Mouse (Mus musculus) C2C12 (cell line): ENCODE measurements around the gene Rabgap1. TPM values are rescaled to one million over a fixed set of nuclear protein-coding genes. Genes with fewer than 3 reads are reported as not detected.
"Not testable (repeated sequence)": the region's sequence is repeated elsewhere in the genome, so short reads cannot be mapped to it uniquely, and the experiment has no call there.

Experiments
- H3K27me3 ChIP-seq: one replicate; pipeline ENCODE4 v1.6.1; 2011; ENCODE audit not compliant: control insufficient read depth, insufficient read depth, insufficient read length
- H3K36me3 ChIP-seq: one replicate; pipeline ENCODE4 v1.6.1; 2011; ENCODE audit not compliant: control insufficient read depth, insufficient read depth
- H3K4me3 ChIP-seq: one replicate; pipeline ENCODE4 v1.5.1; 2011; ENCODE audit warnings: mild to moderate bottlenecking, control low read depth; ENCODE audit not compliant: poor library complexity, insufficient read depth, severe bottlenecking
- H3K79me2 ChIP-seq: one replicate; pipeline ENCODE4 v1.6.1; 2011; ENCODE audit not compliant: control insufficient read depth, insufficient read depth
- H3K79me3 ChIP-seq: one replicate; pipeline ENCODE4 v1.6.1; 2011; ENCODE audit warnings: low read depth, control low read depth
- H3ac ChIP-seq: one replicate; pipeline ENCODE3; 2011; ENCODE audit warnings: low read depth; ENCODE audit not compliant: control insufficient read depth, insufficient read length
- CEBPB ChIP-seq: IDR thresholded peaks from one replicate; pipeline ENCODE4 v1.6.1; 2011; ENCODE audit warnings: low read depth, mild to moderate bottlenecking, control low read depth, moderate library complexity
- CTCF ChIP-seq: IDR thresholded peaks from one replicate; pipeline ENCODE4 v1.5.1; 2011; ENCODE audit not compliant: control insufficient read depth, insufficient read depth, insufficient read length
- FOSL1 ChIP-seq: IDR thresholded peaks from one replicate; pipeline ENCODE4 v1.8.0; 2011; ENCODE audit warnings: mild to moderate bottlenecking, low read length; ENCODE audit not compliant: poor library complexity, insufficient read depth, severe bottlenecking
- MAX ChIP-seq: IDR thresholded peaks from one replicate; pipeline ENCODE4 v1.6.1; 2011; ENCODE audit warnings: mild to moderate bottlenecking, control low read depth
- MYOD1 ChIP-seq: IDR thresholded peaks from one replicate; pipeline ENCODE4 v1.6.1; 2011; ENCODE audit warnings: low read depth; ENCODE audit not compliant: control insufficient read depth, insufficient read length
- MYOG ChIP-seq: IDR thresholded peaks from one replicate; pipeline ENCODE4 v1.6.1; 2011; ENCODE audit not compliant: control insufficient read depth, insufficient read length; ENCODE audit errors: extremely low read depth
- USF1 ChIP-seq: IDR thresholded peaks from one replicate; pipeline ENCODE4 v1.6.1; 2011; ENCODE audit warnings: low read depth, mild to moderate bottlenecking, control low read depth, moderate library complexity
- polyA plus RNA-seq: library from polyadenylated mRNA; unstranded; fragments of >200 nt; fragmentation: generic; extraction: Trizol; gene quantifications from one replicate; pipeline ENCODE4 v1.2.1, GENCODE M21; 2012; ENCODE audit warnings: missing spikeins

The Rabgap1 gene
- polyA plus RNA-seq, 1 experiment, result 9.5 TPM

GRCm38 (mm10) chr2:37497321-37497720 is 54.2 kb downstream of the Rabgap1 start:
- Histone ChIP-seq H3K36me3 (peaks cover 79% of the 10 kb centered on the region), H3K79me2 (no peaks in the 10 kb centered on the region), H3K79me3 (no peaks in the 10 kb centered on the region), H3K27me3 (no peaks in the 10 kb centered on the region), H3ac (no peak overlapping the region), H3K4me3 (no peak overlapping the region)
- TF ChIP-seq CTCF (no peak), MAX (no peak), USF1 (no peak), FOSL1 (no peak), MYOD1 (no peak), MYOG (no peak), CEBPB (no peak)

- not testable (repeated sequence) for H3K79me3 ChIP-seq, H3K4me3 ChIP-seq, H3K27me3 ChIP-seq, H3ac ChIP-seq, H3K79me2 ChIP-seq
- peaks cover 56% of the 10 kb centered on the region for H3K36me3 ChIP-seq
These were observed 62.8 kb downstream of the Rabgap1 start for GRCm38 (mm10) chr2:37505856-37506255.

GRCm38 (mm10) chr2:37511134-37511901 is 68.2 kb downstream of the Rabgap1 start:
- peaks cover 47% of the 10 kb centered on the region for H3K36me3 ChIP-seq
- no peaks in the 10 kb centered on the region for H3K79me2 ChIP-seq
- no peaks in the 10 kb centered on the region for H3K27me3 ChIP-seq
- TF ChIP-seq MAX (no peak), USF1 (no peak), CEBPB (no peak), FOSL1 (no peak), CTCF (no peak), MYOG (no peak), MYOD1 (no peak)
- no peak overlapping the region for H3K4me3 ChIP-seq
- no peaks in the 10 kb centered on the region for H3K79me3 ChIP-seq
- no peak overlapping the region for H3ac ChIP-seq

DNA sequence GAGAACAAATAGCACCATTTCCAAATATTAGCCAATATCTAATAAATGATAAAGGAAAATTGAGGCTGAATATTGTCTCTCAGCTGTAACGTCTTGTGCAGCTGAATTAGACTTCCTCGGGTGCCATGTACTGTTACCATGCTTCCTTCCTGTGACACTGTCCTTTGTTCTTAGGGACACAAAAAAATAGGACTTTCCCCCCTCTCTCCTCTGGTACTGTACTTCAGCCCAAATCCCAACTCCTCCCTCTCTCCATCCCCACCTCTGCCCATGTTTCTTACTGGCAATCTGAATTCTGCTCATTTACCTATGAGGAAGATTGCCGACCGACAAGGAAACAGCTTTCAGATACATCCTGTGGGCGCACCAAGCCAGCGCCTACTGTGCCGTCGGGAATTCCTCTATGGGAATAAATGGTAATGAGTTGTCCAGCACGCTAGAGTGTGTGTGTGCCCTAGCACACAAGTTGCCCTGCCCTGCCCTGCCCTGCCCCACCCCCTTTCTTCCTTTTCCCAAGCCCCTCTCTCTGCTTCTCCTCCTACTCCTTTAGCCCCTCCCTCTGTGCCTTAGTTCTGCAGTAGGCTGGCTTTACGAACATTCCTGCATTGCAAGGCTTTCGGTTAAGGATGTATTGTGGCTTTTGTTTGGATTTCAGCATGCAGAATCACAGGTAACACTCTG is 73.1 kb downstream of the Rabgap1 start, which contains the start of gene Gpr21:
Gene Gpr21, plus strand, starts transcription at position 303 of the 681 bp plus-strand sequence.
- H3K36me3 ChIP-seq, result peaks cover 45% of the 10 kb centered on the region
- H3K79me3 ChIP-seq, result no peaks in the 10 kb centered on the region
- TF ChIP-seq FOSL1 (no peak), MAX (no peak), USF1 (no peak), CTCF (no peak), CEBPB (no peak), MYOG (no peak), MYOD1 (no peak)
- H3K4me3 ChIP-seq, result no peak within 1 kb of the TSS
- no peak within 1 kb of the TSS for H3ac ChIP-seq
- H3K27me3 ChIP-seq, result no peaks in the 10 kb centered on the region
- H3K79me2 ChIP-seq, result no peaks in the 10 kb centered on the region

DNA sequence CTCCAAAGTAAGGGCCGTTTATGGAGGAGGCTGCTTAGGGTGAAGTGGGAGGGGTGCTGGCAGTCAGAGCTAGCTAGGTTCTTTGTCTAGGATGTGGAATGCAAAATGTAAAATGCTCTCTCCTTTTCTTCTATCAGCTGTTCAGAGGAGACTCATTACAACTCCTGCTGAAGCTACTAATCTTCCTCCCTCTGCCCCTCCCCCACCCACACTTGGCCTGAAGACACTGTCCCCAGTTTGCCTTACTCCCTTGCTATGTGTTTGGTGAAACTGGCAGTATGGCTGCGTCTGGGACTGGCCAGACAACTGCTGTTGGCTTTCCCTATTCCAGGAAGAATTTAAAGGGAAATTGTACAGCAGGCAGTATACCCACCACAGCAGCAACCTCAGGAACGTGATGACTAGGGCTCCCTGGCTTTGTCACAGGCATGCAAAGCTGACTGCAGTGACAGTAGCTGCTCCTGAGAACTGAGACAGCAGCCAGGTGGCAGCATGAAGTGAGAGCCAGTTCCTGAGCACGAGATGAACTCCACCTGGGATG is 73.9 kb downstream of the Rabgap1 start:
- Histone ChIP-seq H3K79me2 (no peaks in the 10 kb centered on the region), H3K27me3 (no peaks in the 10 kb centered on the region), H3ac (no peak overlapping the region), H3K79me3 (no peaks in the 10 kb centered on the region), H3K36me3 (peaks cover 43% of the 10 kb centered on the region), H3K4me3 (no peak overlapping the region)
- no peak for TF ChIP-seq MAX
- no peak for TF ChIP-seq USF1
- TF ChIP-seq MYOD1, result no peak
- no peak for TF ChIP-seq CEBPB
- TF ChIP-seq CTCF, result no peak
- TF ChIP-seq FOSL1, result no peak
- no peak for TF ChIP-seq MYOG
